Mouse (Mus musculus): ENCODE results near the gene Nek9.

DNA sequence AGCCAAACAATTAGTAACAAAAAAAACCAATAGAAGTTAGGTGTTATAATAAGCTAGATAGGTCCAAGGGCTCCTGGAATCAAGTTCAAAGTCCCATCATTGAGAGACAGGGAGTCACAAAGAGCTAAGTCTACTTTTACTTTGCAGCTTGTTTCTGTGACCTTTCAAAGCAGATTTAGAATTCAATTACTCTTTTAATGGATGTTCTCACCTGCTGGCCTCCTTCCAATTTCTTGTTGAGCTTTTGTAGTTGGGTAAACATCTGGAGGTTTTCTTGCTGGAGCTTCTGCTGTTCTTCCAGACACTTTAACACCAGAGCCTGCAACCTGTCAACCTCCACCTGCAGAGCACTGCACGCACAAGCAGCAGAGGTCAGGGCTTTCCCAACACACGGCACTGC, 35.9 kb downstream of the Nek9 start:
- TF ChIP-seq POLR2A (IDR thresholded peaks at IDR 0.05; ENCODE audit: control insufficient read depth, extremely low read depth, insufficient read depth, low read length, poor library complexity), result no peak
- TF ChIP-seq CTCF (IDR thresholded peaks at IDR 0.05; ENCODE audit: borderline replicate concordance, control insufficient read depth, extremely low read depth, insufficient read depth, low read length, poor library complexity), result no peak
